Mouse (Mus musculus) WW6 (cell line): ENCODE data around the gene Gba.
A peak's percentile ranks its signal among the peaks of the same experiment; 100 is the strongest.

Experiments used
- DNase-seq: peaks from one replicate; pipeline ENCODE4 v3.0.0-alpha.2; 2013; ENCODE audit warnings: low read depth, low spot score

Gene Gba

DNA sequence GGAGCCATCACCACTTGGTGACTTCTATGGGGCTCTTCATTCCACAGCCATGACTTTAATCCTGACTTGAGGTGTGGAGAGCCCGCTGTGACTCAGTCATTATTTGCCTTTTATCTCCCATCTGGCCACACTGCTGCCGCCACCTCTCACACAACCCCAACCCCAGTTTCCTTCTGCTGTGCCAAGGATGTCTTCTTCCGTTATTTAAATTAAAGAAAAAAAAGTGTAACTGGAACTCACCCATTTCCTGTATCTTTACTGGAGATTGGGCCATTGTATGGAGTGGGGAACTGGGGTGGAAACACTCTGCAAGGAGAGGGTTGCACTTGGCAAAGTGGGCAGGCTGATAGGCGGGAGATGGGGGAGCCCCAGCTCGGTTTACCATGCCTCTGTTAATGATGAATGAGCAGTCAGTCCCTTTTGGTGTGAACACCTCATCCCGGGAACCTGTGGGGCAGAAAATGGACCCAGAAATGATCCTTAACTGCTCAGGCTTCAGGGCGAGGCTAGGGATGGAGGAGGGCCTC is 20.1 kb upstream of the Gba start:
- no peak for DNase-seq

- DNase-seq, result peak; percentile 79
These were observed 19.4 kb upstream of the Gba start, which contains the start of gene Fam189b for GRCm38 (mm10) chr3:89183058-89183958. Gene Fam189b (plus strand): TSS chr3:89183143.

GRCm38 (mm10) chr3:89183959-89184315 is 18.8 kb upstream of the Gba start:
- no peak for DNase-seq

- no peak for DNase-seq
These were observed 15.5 kb upstream of the Gba start for GRCm38 (mm10) chr3:89187197-89187596.

- no peak for DNase-seq
These were observed 14.8 kb upstream of the Gba start for GRCm38 (mm10) chr3:89187690-89188477.

DNA sequence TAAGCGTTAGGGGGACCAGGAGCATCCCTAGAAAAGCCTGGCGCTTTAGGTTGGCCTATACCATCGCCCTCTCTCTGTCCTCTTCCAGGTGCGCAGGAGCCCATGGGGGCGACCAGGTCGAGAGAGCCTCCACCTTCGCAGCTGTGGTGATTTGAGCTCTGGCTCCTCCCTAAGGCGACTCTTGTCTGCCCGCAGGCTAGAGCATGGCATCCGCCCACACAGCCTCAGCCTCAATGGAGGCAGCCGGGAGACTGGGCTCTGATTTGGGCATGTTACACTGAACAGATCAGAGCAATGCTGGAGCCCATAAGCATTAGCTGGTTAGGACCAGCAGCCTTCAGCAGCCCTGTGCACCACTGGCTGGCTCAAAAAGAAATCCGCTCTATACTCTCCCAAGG is 14.3 kb upstream of the Gba start:
- DNase-seq, result no peak

GRCm38 (mm10) chr3:89190436-89190835 is 12.3 kb upstream of the Gba start:
- no peak for DNase-seq

- no peak for DNase-seq
These were observed 9.4 kb upstream of the Gba start for GRCm38 (mm10) chr3:89193351-89193750.

DNA sequence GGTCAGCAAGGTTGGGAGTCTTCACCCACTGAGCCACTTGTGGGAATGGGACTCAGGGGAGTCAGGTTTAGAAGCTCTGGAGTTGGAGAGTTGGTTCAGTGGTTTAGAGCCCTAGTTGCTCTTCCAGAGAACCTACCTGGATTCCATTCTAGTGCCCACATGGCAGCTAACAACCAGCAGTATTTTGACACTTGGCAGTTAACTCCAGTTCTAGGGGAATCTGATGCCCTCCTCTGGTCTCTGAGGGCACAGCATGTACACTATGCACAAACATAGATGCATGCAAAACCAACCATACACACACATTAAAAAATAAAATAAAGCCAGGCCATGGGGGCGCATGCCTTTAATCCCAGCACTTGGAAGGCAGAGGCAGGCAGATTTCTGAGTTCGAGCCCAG is 8.9 kb upstream of the Gba start:
- no peak for DNase-seq

GRCm38 (mm10) chr3:89195979-89196877 is 6.5 kb upstream of the Gba start:
- peak; percentile 75 for DNase-seq

DNA sequence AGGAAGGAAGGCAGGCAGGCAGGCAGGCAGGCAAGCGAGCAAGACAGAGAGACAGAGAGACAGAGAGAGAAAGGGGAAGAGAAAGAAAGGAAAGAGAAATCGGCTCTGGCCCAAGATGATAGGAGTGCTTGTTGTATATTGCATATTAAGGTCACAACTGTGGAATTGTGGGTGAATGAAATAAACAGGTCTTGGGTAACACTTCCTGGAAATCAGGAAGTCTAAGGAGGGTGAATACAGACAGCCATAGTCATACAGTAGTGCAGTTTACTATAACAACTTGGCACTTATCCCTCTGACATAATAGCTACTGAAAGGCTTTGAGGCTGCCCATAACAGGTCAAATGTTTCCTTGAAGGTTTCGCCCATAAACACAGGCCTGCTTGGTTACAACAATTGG is 2.9 kb upstream of the Gba start:
- DNase-seq, result no peak

- DNase-seq, result no peak
These were observed 400 bp downstream of the Gba start for GRCm38 (mm10) chr3:89203142-89203514.

DNA sequence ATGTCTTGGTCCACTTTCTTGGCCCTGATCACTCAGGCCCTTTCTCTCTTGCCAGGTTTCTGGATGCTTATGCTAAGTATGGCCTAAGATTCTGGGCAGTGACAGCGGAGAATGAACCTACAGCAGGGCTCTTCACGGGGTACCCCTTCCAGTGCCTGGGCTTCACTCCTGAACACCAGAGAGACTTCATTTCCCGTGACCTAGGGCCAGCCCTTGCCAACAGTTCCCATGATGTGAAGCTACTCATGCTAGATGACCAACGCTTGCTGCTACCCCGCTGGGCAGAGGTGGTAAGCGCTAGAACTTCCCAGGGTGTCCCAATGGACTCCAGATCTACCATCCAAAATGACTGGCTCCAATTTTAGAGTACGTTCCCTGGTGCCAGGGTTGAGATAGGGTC is 3.4 kb downstream of the Gba start:
- no peak for DNase-seq

DNA sequence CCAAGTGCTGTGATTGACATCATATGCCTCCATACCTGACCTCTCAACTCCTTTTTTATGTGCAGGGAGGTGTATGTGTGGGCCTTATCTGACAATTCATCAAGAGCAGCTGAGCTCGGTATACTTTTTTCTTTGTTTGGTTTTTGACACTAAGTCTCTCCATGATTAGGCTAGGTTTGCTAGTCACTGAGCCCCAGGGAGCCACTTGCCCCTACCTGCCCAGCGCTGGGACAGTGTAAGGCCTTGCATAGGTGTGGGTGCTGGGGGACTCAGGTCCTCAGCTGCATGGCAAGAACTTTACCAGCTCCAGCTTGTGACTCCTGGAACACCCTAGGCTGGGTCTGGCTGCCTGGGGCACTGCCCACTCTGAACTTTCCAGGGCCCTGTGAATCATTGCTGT is 4.0 kb downstream of the Gba start:
- DNase-seq, result no peak

DNA sequence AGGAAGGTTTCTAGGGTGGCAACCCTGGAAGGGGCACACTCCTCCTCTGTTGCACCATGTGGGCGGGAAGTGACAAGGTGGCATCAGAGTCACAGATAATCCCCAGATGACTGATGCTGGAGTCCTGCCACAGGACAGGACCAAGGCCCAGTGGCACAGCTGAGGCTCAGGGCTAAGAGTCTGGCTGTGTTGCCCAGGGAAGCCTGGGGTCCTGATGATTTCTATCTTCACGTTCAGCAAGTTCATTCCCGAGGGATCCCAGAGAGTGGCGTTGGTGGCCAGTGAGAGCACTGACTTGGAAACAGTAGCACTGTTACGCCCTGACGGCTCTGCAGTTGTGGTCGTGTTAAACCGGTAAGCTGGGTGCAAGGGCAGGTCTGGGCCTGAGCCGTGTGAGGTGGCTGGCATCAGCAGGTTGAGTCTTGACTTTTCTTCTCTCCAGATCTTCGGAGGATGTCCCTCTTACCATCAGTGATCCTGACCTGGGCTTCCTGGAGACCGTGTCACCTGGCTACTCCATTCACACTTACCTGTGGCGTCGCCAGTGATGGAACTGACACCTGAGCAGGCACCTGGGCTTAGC is 5.4 kb downstream of the Gba start:
- DNase-seq, result no peak

DNA sequence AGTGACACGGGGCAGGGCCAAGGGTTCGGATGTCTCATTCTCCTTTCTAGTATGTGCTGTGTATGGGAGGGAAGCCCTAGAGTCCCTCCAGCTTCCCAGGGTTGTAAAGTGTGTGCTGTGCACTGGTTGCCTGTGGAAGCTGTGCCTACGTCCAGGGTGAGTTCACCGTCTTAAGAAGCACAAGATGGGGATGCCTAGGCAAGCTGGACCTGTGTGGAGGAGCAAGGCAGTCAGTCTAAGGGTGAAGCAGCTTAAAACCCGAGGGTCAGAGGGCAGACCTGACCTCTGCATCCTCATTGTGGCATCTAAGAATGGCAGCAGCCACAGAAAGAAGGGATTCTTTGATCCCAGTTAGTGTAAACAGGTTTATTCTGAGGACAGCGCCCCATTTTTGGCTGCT is 6.0 kb downstream of the Gba start:
- DNase-seq, result no peak

DNA sequence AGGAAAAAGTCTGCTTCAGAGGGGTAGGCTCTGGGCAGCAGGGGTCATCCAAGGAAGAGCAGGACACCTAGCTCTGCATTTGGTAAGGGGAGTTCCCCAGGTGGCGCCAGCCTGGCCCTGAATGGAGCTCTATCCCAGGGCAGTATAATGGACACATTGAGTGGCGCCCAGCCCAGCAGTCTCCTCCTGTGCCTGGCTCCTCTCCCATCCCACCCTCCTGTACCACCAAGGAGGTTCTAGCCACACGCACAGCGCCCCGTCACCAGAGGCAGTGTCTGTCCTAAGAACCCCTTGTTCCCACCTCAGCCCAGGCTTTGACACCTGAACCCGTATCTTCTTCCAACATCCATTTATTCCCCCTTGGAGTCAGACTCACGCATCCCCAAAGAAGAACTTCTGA is 7.0 kb downstream of the Gba start:
- DNase-seq, result no peak

GRCm38 (mm10) chr3:89210162-89210561 is 7.4 kb downstream of the Gba start:
- DNase-seq, result no peak

GRCm38 (mm10) chr3:89210731-89211130 is 8.0 kb downstream of the Gba start:
- no peak for DNase-seq

DNA sequence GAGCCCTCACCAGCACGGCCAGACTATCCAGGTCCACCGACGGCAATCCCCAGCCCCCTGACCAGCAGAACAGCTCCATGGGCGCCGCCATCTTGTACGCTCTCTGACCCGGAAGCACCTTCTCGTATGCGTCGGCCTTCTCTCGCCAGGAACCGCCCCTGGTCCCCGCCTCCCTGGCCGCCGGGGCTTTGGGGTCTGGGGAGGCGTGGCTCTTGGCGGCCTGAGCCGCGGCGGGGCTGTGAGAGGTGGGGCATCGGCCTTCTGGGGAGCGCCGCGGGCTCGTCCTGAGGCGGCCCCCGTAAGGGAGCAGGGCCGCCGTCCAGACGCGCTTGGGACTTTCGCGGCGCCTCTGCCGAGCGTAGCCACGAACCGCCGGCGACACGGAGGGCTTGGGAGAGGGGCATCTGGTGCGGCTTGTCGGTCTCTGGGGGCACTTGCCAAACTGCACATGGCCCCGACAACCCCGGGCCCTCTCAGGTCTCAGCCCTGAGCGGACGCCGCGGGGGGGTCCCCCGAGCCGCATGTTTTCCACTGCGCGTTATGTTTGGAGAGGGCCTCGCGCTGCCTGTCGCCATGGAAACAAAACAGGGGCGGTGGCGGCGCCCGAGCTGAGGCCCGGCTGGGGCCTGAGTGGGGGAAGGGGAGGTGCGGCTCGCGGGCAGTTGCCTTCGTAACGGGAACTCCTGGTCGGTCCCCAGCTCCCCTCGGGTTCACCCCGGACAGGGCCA is 11.2 kb downstream of the Gba start:
- DNase-seq, result peak; percentile 82
